Mouse (Mus musculus): Measurements from ENCODE around the gene Vmn1r193. TPM values are rescaled to one million over a fixed set of nuclear protein-coding genes. Genes with fewer than 3 reads are reported as not detected.

The Vmn1r193 gene
- polyA plus RNA-seq, 1 experiment from 2014 or later = not detected

DNA sequence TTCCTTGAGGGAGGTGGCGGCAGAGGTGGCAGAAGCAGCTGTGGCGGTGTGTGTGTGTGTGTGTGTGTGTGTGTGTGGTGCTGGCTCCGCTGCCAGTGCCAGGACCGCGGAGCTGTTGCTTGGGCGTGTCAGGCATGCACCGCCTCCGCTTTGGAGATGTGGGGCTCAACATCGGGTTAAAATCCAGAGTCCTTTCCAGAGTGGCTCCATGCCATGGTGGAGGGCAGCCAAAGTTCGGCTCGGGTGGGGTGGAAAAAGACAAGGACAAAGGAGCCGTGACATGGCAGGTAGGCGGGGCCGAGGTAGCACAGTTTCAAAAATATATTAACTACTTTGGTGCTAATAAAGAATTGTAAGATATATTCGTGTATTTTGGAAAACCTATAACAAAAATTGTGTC is 54.5 kb downstream of the Vmn1r193 start:
- H3K36me3 ChIP-seq (ENCODE audit: control insufficient read depth, insufficient read depth, low read length) = no peaks in the 10 kb centered on the region
- H3K9me3 ChIP-seq (ENCODE audit: control insufficient read depth, low read length) = peaks cover 3% of the 10 kb centered on the region; the same call in 1 of the 2 replicates
- no peak overlapping the region for H3K4me3 ChIP-seq (ENCODE audit: low read depth, low read length)
- 92% methylated on average over 15 of the region's 15 CpGs for WGBS
- DNase-seq (ENCODE audit: low spot score) = no peak
- no peak overlapping the region for H3K9ac ChIP-seq (ENCODE audit: low read length)
- no peaks in the 10 kb centered on the region for H3K4me1 ChIP-seq (ENCODE audit: control insufficient read depth, insufficient read depth, low read length)
- no peaks in the 10 kb centered on the region for H3K27me3 ChIP-seq (ENCODE audit: control insufficient read depth, insufficient read depth, low read length)
- ATAC-seq (ENCODE audit: insufficient read depth, low FRiP score, low TSS enrichment) = no peak
- no peak overlapping the region for H3K4me2 ChIP-seq (ENCODE audit: low read depth)
- H3K27ac ChIP-seq (ENCODE audit: low read depth, low read length) = no peak overlapping the region

Small RNA genes lying within 50 kb of the gene (microRNA-seq; reads per million reads assigned to microRNA genes)
- gene Gm23282 (not detected), gene Gm25084 (not detected)

Other genes with a start within 250 kb of the Vmn1r193 start
- 0.16 and 0.19 TPM in 2 replicates for gene Pom121l2, start 242.0 kb downstream of the Vmn1r193 start, polyA plus RNA-seq (2014; fragmentation: Nextera tagmentation; extraction: Ambion mirVana)
- gene Prss16, start 213.4 kb downstream of the Vmn1r193 start, polyA plus RNA-seq (2014; fragmentation: Nextera tagmentation; extraction: Ambion mirVana) = 0.21 and 0.27 TPM in 2 replicates
- gene Hist1h2ah, start 187.6 kb downstream of the Vmn1r193 start, polyA plus RNA-seq (2014; fragmentation: Nextera tagmentation; extraction: Ambion mirVana) = 6.6 and 16.2 TPM in 2 replicates
- 6.2 and 10.8 TPM in 2 replicates for gene Hist1h2bk, start 187.3 kb downstream of the Vmn1r193 start, polyA plus RNA-seq (2014; fragmentation: Nextera tagmentation; extraction: Ambion mirVana)
- gene Hist1h4i, start 181.8 kb downstream of the Vmn1r193 start, polyA plus RNA-seq (2014; fragmentation: Nextera tagmentation; extraction: Ambion mirVana) = 25.5 and 29.2 TPM in 2 replicates
- gene Hist1h2ag, start 180.2 kb downstream of the Vmn1r193 start, polyA plus RNA-seq (2014; fragmentation: Nextera tagmentation; extraction: Ambion mirVana) = 51.6 and 61.4 TPM in 2 replicates
- gene Hist1h2bj, start 179.9 kb downstream of the Vmn1r193 start, polyA plus RNA-seq (2014; fragmentation: Nextera tagmentation; extraction: Ambion mirVana) = 12.4 and 13.1 TPM in 2 replicates
- not detected in 2 replicates for gene Vmn1r188, start 138.7 kb downstream of the Vmn1r193 start, polyA plus RNA-seq (2014; fragmentation: Nextera tagmentation; extraction: Ambion mirVana)
- gene Vmn1r189, start 117.3 kb downstream of the Vmn1r193 start, polyA plus RNA-seq (2014; fragmentation: Nextera tagmentation; extraction: Ambion mirVana) = not detected in 2 replicates
- not detected in 2 replicates for gene Vmn1r191, start 39.2 kb downstream of the Vmn1r193 start, polyA plus RNA-seq (2014; fragmentation: Nextera tagmentation; extraction: Ambion mirVana)
- not detected in 2 replicates for gene Vmn1r192, start 32.0 kb downstream of the Vmn1r193 start, polyA plus RNA-seq (2014; fragmentation: Nextera tagmentation; extraction: Ambion mirVana)
- not detected in 2 replicates for gene Vmn1r194, start 21.1 kb upstream of the Vmn1r193 start, polyA plus RNA-seq (2014; fragmentation: Nextera tagmentation; extraction: Ambion mirVana)
- gene Vmn1r195, start 47.4 kb upstream of the Vmn1r193 start, polyA plus RNA-seq (2014; fragmentation: Nextera tagmentation; extraction: Ambion mirVana) = not detected in 2 replicates
- not detected in 2 replicates for gene Vmn1r196, start 66.8 kb upstream of the Vmn1r193 start, polyA plus RNA-seq (2014; fragmentation: Nextera tagmentation; extraction: Ambion mirVana)
- gene Vmn1r197, start 101.4 kb upstream of the Vmn1r193 start, polyA plus RNA-seq (2014; fragmentation: Nextera tagmentation; extraction: Ambion mirVana) = not detected in 2 replicates
- gene Vmn1r198, start 127.2 kb upstream of the Vmn1r193 start, polyA plus RNA-seq (2014; fragmentation: Nextera tagmentation; extraction: Ambion mirVana) = not detected in 2 replicates
- not detected in 2 replicates for gene Vmn1r199, start 156.7 kb upstream of the Vmn1r193 start, polyA plus RNA-seq (2014; fragmentation: Nextera tagmentation; extraction: Ambion mirVana)
- not detected in 2 replicates for gene Vmn1r200, start 167.2 kb upstream of the Vmn1r193 start, polyA plus RNA-seq (2014; fragmentation: Nextera tagmentation; extraction: Ambion mirVana)
- not detected in 2 replicates for gene Vmn1r201, start 248.8 kb upstream of the Vmn1r193 start, polyA plus RNA-seq (2014; fragmentation: Nextera tagmentation; extraction: Ambion mirVana)

Data from neural tube, embryonic 11.5 days (tissue).